Mouse (Mus musculus) olfactory bulb, adult 2 months (tissue): ENCODE results near the gene Ptcra. TPM values are rescaled to one million over a fixed set of nuclear protein-coding genes. Genes with fewer than 3 reads are reported as not detected.

ENCODE experiments used
- H3K27ac ChIP-seq: fragments of 200-500 bp; 2 replicates; pipeline ENCODE4 v1.5.1; 2012; ENCODE audit warnings: low read depth, low read length; ENCODE audit not compliant: insufficient read depth
- H3K4me1 ChIP-seq: fragments of 200-500 bp; 2 replicates; pipeline ENCODE4 v1.6.1; 2012; ENCODE audit warnings: low read length; ENCODE audit not compliant: control insufficient read depth, insufficient read depth
- H3K4me3 ChIP-seq: fragments of 200-500 bp; 2 replicates; pipeline ENCODE4 v1.5.1; 2012; ENCODE audit warnings: mild to moderate bottlenecking, low read depth, low read length, moderate library complexity; ENCODE audit not compliant: insufficient read depth
- CTCF ChIP-seq: fragments of 200-500 bp; IDR thresholded peaks from 2 replicates; pipeline ENCODE4 v1.5.1; 2012; ENCODE audit warnings: low read depth, mild to moderate bottlenecking, low read length, moderate library complexity; ENCODE audit not compliant: insufficient read depth
- POLR2A ChIP-seq: fragments of 200-500 bp; IDR thresholded peaks from 2 replicates; pipeline ENCODE4 v1.6.1; 2012; ENCODE audit warnings: mild to moderate bottlenecking, low read depth, low read length, moderate library complexity; ENCODE audit not compliant: insufficient read depth
- WGBS: fragments of 180-500 bp; shearing (Covaris S2); methylation state at CpG from one replicate; pipeline ENCODE4 v1.1.7; 2018; 5-methylcytosine and 5-hydroxymethylcytosine counted together
- polyA plus RNA-seq: library from polyadenylated mRNA; stranded (reverse); fragments of >200 nt; gene quantifications from 2 replicates; pipeline ENCODE4 v1.2.4, GENCODE M21; 2012; ENCODE audit warnings: low replicate concordance; ENCODE audit not compliant: missing spikeins, insufficient read depth, insufficient read length

The Ptcra gene
- polyA plus RNA-seq, 1 experiment: not detected

DNA sequence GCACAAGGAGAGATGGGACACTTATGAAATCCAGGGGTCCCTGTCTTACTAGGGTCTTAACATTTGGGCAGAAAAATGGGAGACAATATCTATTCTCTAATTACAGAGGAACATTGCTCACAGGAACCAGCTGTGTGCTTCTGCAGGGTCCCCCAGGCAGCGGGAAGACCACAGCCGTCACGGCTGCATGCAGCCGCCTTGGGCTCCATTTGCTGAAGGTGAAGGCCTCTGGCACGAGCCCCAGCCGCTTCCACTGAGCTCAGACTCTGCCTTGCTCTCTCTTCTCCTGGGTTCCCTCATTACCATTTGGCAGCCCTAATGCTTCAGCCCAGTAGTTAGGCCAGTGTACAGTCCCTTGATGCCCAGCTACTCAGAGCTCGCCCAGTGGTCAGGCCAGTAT lies 42.4 kb downstream of the Ptcra start:
- H3K4me1 ChIP-seq: no peaks in the 10 kb centered on the region; the same call in 1 of the 2 replicates
- WGBS: 84% methylated on average over 7 of the region's 7 CpGs
- no peak overlapping the region for H3K27ac ChIP-seq
- H3K4me3 ChIP-seq: no peak overlapping the region
- TF ChIP-seq CTCF (no peak), POLR2A (no peak)

DNA sequence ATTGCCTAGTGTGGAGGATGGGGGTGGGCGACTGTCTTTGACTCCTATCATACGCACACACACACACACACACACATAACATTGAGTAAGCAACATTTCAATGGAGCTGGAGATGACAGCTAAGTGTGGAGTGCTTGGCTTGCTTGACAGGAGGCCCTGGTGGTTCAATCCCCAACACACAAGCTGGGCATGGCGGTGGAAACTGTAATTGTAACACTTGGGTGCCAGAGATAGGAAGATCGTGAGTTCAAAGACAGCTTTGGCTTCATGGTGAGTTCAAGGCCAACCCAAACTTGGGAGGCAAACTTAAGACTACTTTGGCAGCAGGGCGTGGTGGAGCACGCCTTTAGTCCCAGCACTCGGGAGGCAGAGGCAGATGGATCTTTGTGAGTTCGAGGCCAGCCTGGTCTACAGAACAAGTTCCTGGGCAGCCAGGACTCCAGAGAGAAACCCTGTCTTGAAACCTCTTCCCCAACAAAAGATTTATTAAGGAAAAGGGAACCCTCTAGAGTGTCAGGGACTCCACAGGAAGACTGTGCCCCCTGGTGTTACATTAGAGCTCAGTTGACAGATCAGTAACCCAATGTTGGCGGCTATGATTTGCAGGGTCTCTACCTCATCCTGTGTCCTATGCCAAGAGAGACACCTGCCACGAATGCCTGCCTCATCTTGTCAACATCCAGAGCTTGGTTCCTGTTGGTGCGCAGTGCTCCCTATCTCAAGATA lies 48.6 kb downstream of the Ptcra start:
- Histone ChIP-seq H3K27ac (no peak overlapping the region), H3K4me3 (no peak overlapping the region), H3K4me1 (0 out of 2 replicates have a peak, but pooled peaks cover 3% of the 10 kb centered on the region)
- 94% methylated on average over 11 of the region's 11 CpGs for WGBS
- TF ChIP-seq CTCF: no peak
- no peak for TF ChIP-seq POLR2A

GRCm38 (mm10) chr17:46713849-46714248 lies 49.7 kb downstream of the Ptcra start:
- Histone ChIP-seq H3K4me1 (0 out of 2 replicates have a peak, but pooled peaks cover 3% of the 10 kb centered on the region), H3K4me3 (no peak overlapping the region), H3K27ac (no peak overlapping the region)
- 75% methylated on average over 9 of the region's 9 CpGs for WGBS
- TF ChIP-seq CTCF: no peak
- TF ChIP-seq POLR2A: no peak

DNA sequence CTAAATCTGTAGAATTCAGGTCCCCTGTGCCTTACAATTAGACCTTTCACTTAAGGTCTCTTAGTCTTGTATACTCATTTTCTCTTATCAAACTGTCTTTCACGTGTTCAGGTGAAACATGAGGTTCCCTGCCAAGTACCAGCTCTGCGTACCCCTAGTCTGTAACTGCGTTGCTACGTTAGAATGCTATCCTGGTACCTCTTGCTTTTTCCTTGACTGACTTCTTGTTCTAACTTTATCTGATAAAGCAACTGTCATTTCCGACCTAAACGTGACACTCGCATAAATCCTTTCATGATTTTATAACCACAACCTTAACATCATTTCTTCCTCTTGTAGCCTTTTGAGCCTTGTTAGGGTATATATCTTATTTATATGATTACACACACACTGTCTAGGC lies 51.1 kb downstream of the Ptcra start:
- 70% methylated on average over 7 of the region's 7 CpGs for WGBS
- TF ChIP-seq POLR2A (no peak), CTCF (no peak)
- peak overlapping the region; percentile 61 for H3K4me3 ChIP-seq
- 0 out of 2 replicates have a peak, but pooled peaks cover 3% of the 10 kb centered on the region for H3K4me1 ChIP-seq
- no peak overlapping the region for H3K27ac ChIP-seq

GRCm38 (mm10) chr17:46711612-46712271 lies 51.8 kb downstream of the Ptcra start:
- 0 out of 2 replicates have a peak, but pooled peaks cover 3% of the 10 kb centered on the region for H3K4me1 ChIP-seq
- WGBS: under 1% methylated on average over 75 of the region's 76 CpGs
- H3K4me3 ChIP-seq: peak overlapping the region; percentile 61
- TF ChIP-seq CTCF (no peak), POLR2A (no peak)
- no peak overlapping the region for H3K27ac ChIP-seq

- no peak for TF ChIP-seq CTCF
- TF ChIP-seq POLR2A: peak; percentile 28; the same call in 1 of the 2 replicates
- WGBS: 7% methylated on average over 36 of the region's 36 CpGs
- H3K4me1 ChIP-seq: 0 out of 2 replicates have a peak, but pooled peaks cover 3% of the 10 kb centered on the region
- peak within 1 kb of the TSS; percentile 44; the same call in 1 of the 2 replicates for H3K27ac ChIP-seq
- peak within 1 kb of the TSS; percentile 61 for H3K4me3 ChIP-seq
Measured at GRCm38 (mm10) chr17:46710959-46711597, 52.4 kb downstream of the Ptcra start, which contains the start of gene Pex6. Pex6 (plus strand) TSS chr17:46711463.

DNA sequence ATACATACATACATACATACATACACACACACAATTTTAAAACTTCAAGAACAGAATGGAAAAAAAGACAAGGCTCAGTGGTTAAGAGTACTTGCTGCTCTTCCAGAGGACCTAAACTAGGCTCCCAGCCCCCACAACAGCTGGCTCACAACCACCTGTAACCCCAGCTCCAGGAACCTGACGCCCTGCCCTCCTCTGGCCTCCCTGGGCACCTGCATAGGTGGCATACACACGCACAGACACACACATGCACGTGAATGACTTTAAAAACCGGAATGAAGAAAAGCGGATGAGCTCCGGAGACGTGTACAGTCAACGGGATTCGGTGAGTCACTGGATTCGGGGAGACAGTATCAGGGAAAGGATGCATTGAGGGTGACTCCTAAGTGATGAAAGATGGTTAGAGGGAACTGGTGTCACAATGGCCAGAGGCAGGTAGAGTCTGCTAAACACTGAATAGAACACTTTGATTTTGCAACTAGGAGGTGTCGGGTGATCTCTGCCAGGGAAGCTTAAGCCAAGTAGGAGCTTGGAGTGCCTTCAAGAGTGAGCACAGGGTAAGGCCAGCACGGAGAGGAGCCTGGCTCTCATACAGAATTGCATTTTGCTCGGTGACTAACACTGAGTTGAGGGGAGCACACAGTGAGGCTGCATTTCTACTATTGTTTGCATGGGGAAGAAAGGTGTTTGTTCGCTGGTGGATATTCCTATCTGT lies 57.0 kb downstream of the Ptcra start:
- H3K27ac ChIP-seq: no peak overlapping the region
- TF ChIP-seq POLR2A (no peak), CTCF (no peak)
- H3K4me1 ChIP-seq: peaks cover 22% of the 10 kb centered on the region
- WGBS: 91% methylated on average over 14 of the region's 14 CpGs
- H3K4me3 ChIP-seq: no peak overlapping the region

Other genes with a start within 250 kb of the Ptcra start
- not detected in 2 replicates for gene Cul9, start 217.3 kb downstream of the Ptcra start, polyA plus RNA-seq
- gene Srf, start 207.5 kb downstream of the Ptcra start, polyA plus RNA-seq: not detected in 2 replicates
- not detected in 2 replicates for gene Ptk7, start 134.2 kb downstream of the Ptcra start, polyA plus RNA-seq
- not detected in 2 replicates for gene Klc4, start 117.7 kb downstream of the Ptcra start, polyA plus RNA-seq
- gene Mrpl2, start 117.5 kb downstream of the Ptcra start, polyA plus RNA-seq: not detected in 2 replicates
- gene Cul7, start 113.4 kb downstream of the Ptcra start, polyA plus RNA-seq: not detected in 2 replicates
- not detected in 2 replicates for gene Rrp36, start 89.4 kb downstream of the Ptcra start, polyA plus RNA-seq
- gene Mea1, start 84.9 kb downstream of the Ptcra start, polyA plus RNA-seq: not detected in 2 replicates
- not detected in 2 replicates for gene Klhdc3, start 82.8 kb downstream of the Ptcra start, polyA plus RNA-seq
- gene Ppp2r5d, start 58.6 kb downstream of the Ptcra start, polyA plus RNA-seq: 293 TPM in 1 of 2 replicates, not detected in the other
- gene Pex6, start 52.2 kb downstream of the Ptcra start, polyA plus RNA-seq: not detected in 2 replicates
- not detected in 2 replicates for gene Gnmt, start 34.5 kb downstream of the Ptcra start, polyA plus RNA-seq
- gene Cnpy3, start 11.5 kb downstream of the Ptcra start, polyA plus RNA-seq: not detected in 2 replicates
- gene 2310039H08Rik, start 8.9 kb upstream of the Ptcra start, polyA plus RNA-seq: not detected in 2 replicates
- not detected in 2 replicates for gene Rpl7l1, start 19.0 kb upstream of the Ptcra start, polyA plus RNA-seq
- not detected in 2 replicates for gene Bicral, start 94.8 kb upstream of the Ptcra start, polyA plus RNA-seq
- gene Tbcc, start 127.0 kb upstream of the Ptcra start, polyA plus RNA-seq: not detected in 2 replicates
- not detected in 2 replicates for gene Prph2, start 146.7 kb upstream of the Ptcra start, polyA plus RNA-seq
- 289 TPM in 1 of 2 replicates, not detected in the other for gene Ubr2, start 246.8 kb upstream of the Ptcra start, polyA plus RNA-seq